Mouse (Mus musculus) spleen, adult 10 weeks (tissue): ENCODE data around the gene Rgl3. TPM values are rescaled to one million over a fixed set of nuclear protein-coding genes. Genes with fewer than 3 reads are reported as not detected.

ENCODE experiments used
- polyA plus RNA-seq: library from polyadenylated mRNA; stranded (reverse); fragments of 350-450 nt; fragmentation: Illumina TruSeq; extraction: RNeasy Lipid Tissue Mini Kit (QIAGEN cat#74804); gene quantifications from one replicate; pipeline ENCODE4 v1.2.3, GENCODE M21; 2015; ENCODE audit warnings: low replicate concordance; ENCODE audit not compliant: insufficient read depth

The Rgl3 gene
- polyA plus RNA-seq = 2.1 TPM

GRCm38 (mm10) chr9:21989230-21990110 lies at the start of gene Rgl3:
TSS of gene Rgl3 (minus strand) at chr9:21989446.

GRCm38 (mm10) chr9:22002194-22003162 lies 13.2 kb upstream of the Rgl3 start, which contains the start of the genes Ccdc151 and Prkcsh:
TSS of gene Ccdc151 (minus strand) at chr9:22002634.
TSS of gene Prkcsh (plus strand) at chr9:22002806.

GRCm38 (mm10) chr9:21963417-21963816 lies 25.8 kb downstream of the Rgl3 start, which contains the start of gene Epor:
TSS of gene Epor (minus strand) at chr9:21963506.

GRCm38 (mm10) chr9:21955570-21956281 lies 33.5 kb downstream of the Rgl3 start, which contains the start of gene Swsap1:
TSS of gene Swsap1 (plus strand) at chr9:21955755.

GRCm38 (mm10) chr9:21936692-21937570 lies 52.3 kb downstream of the Rgl3 start, which contains the start of gene Plppr2:
TSS of gene Plppr2 (plus strand) at chr9:21937033.

GRCm38 (mm10) chr9:21927208-21927753 lies 62.0 kb downstream of the Rgl3 start, which contains the start of the genes Ccdc159 and Tmem205:
TSS of gene Ccdc159 (plus strand) at chr9:21927471.
TSS of gene Tmem205 (minus strand) at chr9:21927556.

Other genes starting within 250 kb of the Rgl3 start
- 6.4 TPM for gene Spc24, start 229.1 kb downstream of the Rgl3 start, polyA plus RNA-seq
- 9.1 TPM for gene Kank2, start 190.7 kb downstream of the Rgl3 start, polyA plus RNA-seq
- not detected for gene Angptl8, start 153.9 kb downstream of the Rgl3 start, polyA plus RNA-seq
- gene Dock6, start 136.8 kb downstream of the Rgl3 start, polyA plus RNA-seq = 14.7 TPM
- gene Rab3d, start 71.3 kb downstream of the Rgl3 start, polyA plus RNA-seq = 7.7 TPM
- 0.79 TPM for gene Ccdc159, start 62.0 kb downstream of the Rgl3 start, polyA plus RNA-seq
- gene Tmem205, start 61.9 kb downstream of the Rgl3 start, polyA plus RNA-seq = 3.3 TPM
- gene Plppr2, start 52.4 kb downstream of the Rgl3 start, polyA plus RNA-seq = 0.70 TPM
- gene Swsap1, start 33.7 kb downstream of the Rgl3 start, polyA plus RNA-seq = 10.0 TPM
- gene Epor, start 25.9 kb downstream of the Rgl3 start, polyA plus RNA-seq = 2.1 TPM
- gene Ccdc151, start 13.2 kb upstream of the Rgl3 start, polyA plus RNA-seq = not detected
- gene Prkcsh, start 13.4 kb upstream of the Rgl3 start, polyA plus RNA-seq = 29.0 TPM
- not detected for gene Elavl3, start 62.6 kb upstream of the Rgl3 start, polyA plus RNA-seq
- gene Gm49318, start 81.8 kb upstream of the Rgl3 start, polyA plus RNA-seq = not detected
- gene Zfp653, start 81.9 kb upstream of the Rgl3 start, polyA plus RNA-seq = 5.6 TPM
- 12.2 TPM for gene Ecsit, start 96.0 kb upstream of the Rgl3 start, polyA plus RNA-seq
- 12.6 TPM for gene Cnn1, start 109.8 kb upstream of the Rgl3 start, polyA plus RNA-seq
- gene Elof1, start 127.7 kb upstream of the Rgl3 start, polyA plus RNA-seq = 40.6 TPM
- 117 TPM for gene Acp5, start 146.3 kb upstream of the Rgl3 start, polyA plus RNA-seq
- gene Pigyl, start 167.4 kb upstream of the Rgl3 start, polyA plus RNA-seq = 7.4 TPM
- 0.07 TPM for gene Zfp872, start 198.6 kb upstream of the Rgl3 start, polyA plus RNA-seq
- 82.7 TPM for gene Zfp809, start 236.3 kb upstream of the Rgl3 start, polyA plus RNA-seq